Mouse (Mus musculus) CH12.LX (cell line): ENCODE results near the gene Olfr119. TPM values are rescaled to one million over a fixed set of nuclear protein-coding genes. Genes with fewer than 3 reads are reported as not detected.

Experiments
- DNase-seq: peaks from one replicate; pipeline ENCODE4 v3.0.0-alpha.2; 2013; ENCODE audit errors: extremely low read depth
- H3K27ac ChIP-seq: 2 replicates; pipeline ENCODE4 v1.5.1; 2012; ENCODE audit warnings: low read depth, mild to moderate bottlenecking, control low read depth, moderate library complexity; ENCODE audit not compliant: insufficient read depth
- H3K27me3 ChIP-seq: replicated peaks from 2 replicates; pipeline ENCODE3; 2012; ENCODE audit warnings: inconsistent platforms
- H3K36me3 ChIP-seq, 2 experiments: replicated peaks in 1 of 2; 2 replicates each; pipeline versions ENCODE3 to v1.6.1; 2012; ENCODE audit warnings: inconsistent platforms in 1 of 2, low read length in 1 of 2, mild to moderate bottlenecking in 1 of 2, mixed read lengths in 1 of 2, moderate library complexity in 1 of 2; ENCODE audit not compliant: control insufficient read depth in 1 of 2, insufficient read depth in 1 of 2
- H3K4me1 ChIP-seq, 2 experiments: 2 replicates each; pipeline ENCODE4 v1.6.1; 2012; ENCODE audit warnings: inconsistent platforms in 1 of 2, moderate library complexity in 1 of 2; ENCODE audit not compliant: insufficient read depth in 2 of 2, control insufficient read depth in 1 of 2
- H3K4me2 ChIP-seq: 2 replicates; pipeline ENCODE4 v1.6.1; 2012; ENCODE audit warnings: low read depth, mild to moderate bottlenecking, control low read depth; ENCODE audit not compliant: poor library complexity, insufficient read depth, severe bottlenecking
- H3K4me3 ChIP-seq, 3 experiments: fragments of 150-350 bp in 1 of 3; sonication (generic) in 1 of 3; replicated peaks in 1 of 3; 2 replicates each; pipeline versions ENCODE3 to v1.5.1; 2011 to 2012; ENCODE audit warnings: low read depth in 2 of 3, low read length in 2 of 3, mild to moderate bottlenecking in 2 of 3, moderate library complexity in 2 of 3, control low read depth in 1 of 3, improper control_type of control experiment in 1 of 3, inconsistent platforms in 1 of 3, mixed read lengths in 1 of 3; ENCODE audit not compliant: poor library complexity in 1 of 3
- H3K79me2 ChIP-seq: replicated peaks from 2 replicates; pipeline ENCODE4 v1.6.1; 2012; ENCODE audit warnings: mild to moderate bottlenecking, moderate library complexity; ENCODE audit not compliant: control insufficient read depth, poor library complexity, insufficient read depth, severe bottlenecking; ENCODE audit errors: extremely low read depth
- H3K9ac ChIP-seq: 2 replicates; pipeline ENCODE4 v1.6.1; 2012; ENCODE audit warnings: low read depth, mild to moderate bottlenecking, control low read depth, moderate library complexity; ENCODE audit not compliant: insufficient read depth
- H3K9me3 ChIP-seq: replicated peaks from 2 replicates; pipeline ENCODE3; 2012; ENCODE audit warnings: low read length, inconsistent platforms, mixed read lengths
- CHD2 ChIP-seq: IDR thresholded peaks from 2 replicates; pipeline ENCODE4 v1.6.1; 2011; ENCODE audit warnings: low read length, improper control_type of control experiment
- ELF1 ChIP-seq: IDR thresholded peaks from 2 replicates; pipeline ENCODE4 v1.6.1; 2014; ENCODE audit warnings: low read depth, mild to moderate bottlenecking, inconsistent platforms, low read length, improper control_type of control experiment
- ETS1 ChIP-seq: conservative IDR thresholded peaks from 2 replicates; pipeline ENCODE4 v1.6.1; 2012; ENCODE audit warnings: low read depth, mild to moderate bottlenecking, inconsistent platforms, low read length, improper control_type of control experiment, moderate library complexity
- JUN ChIP-seq: IDR thresholded peaks from 2 replicates; pipeline ENCODE4 v1.6.1; 2011; ENCODE audit warnings: low read depth, mild to moderate bottlenecking, low read length, improper control_type of control experiment, moderate library complexity; ENCODE audit not compliant: insufficient read depth
- JUND ChIP-seq: conservative IDR thresholded peaks from 2 replicates; pipeline ENCODE4 v1.6.1; 2011; ENCODE audit warnings: low read depth, low read length, improper control_type of control experiment
- MAZ ChIP-seq: IDR thresholded peaks from 2 replicates; pipeline ENCODE4 v1.6.1; 2012; ENCODE audit warnings: low read depth, mild to moderate bottlenecking, inconsistent platforms, low read length, improper control_type of control experiment, moderate library complexity
- MXI1 ChIP-seq: IDR thresholded peaks from 2 replicates; pipeline ENCODE4 v1.6.1; 2011; ENCODE audit warnings: mild to moderate bottlenecking, low read depth, low read length, improper control_type of control experiment
- NELFE ChIP-seq: IDR thresholded peaks from 2 replicates; pipeline ENCODE4 v1.6.1; 2011; ENCODE audit warnings: low read depth, low read length, improper control_type of control experiment
- NRF1 ChIP-seq: IDR thresholded peaks from 2 replicates; pipeline ENCODE4 v1.6.1; 2014; ENCODE audit warnings: low read depth, mild to moderate bottlenecking, inconsistent platforms, low read length, improper control_type of control experiment, moderate library complexity
- PAX5 ChIP-seq: IDR thresholded peaks from 2 replicates; pipeline ENCODE4 v1.6.1; 2012; ENCODE audit warnings: low read length, inconsistent platforms, mixed read lengths
- SMC3 ChIP-seq: IDR thresholded peaks from 2 replicates; pipeline ENCODE4 v1.6.1; 2011; ENCODE audit warnings: low read depth, low read length, improper control_type of control experiment
- TBP ChIP-seq: conservative IDR thresholded peaks from 2 replicates; pipeline ENCODE4 v1.6.1; 2011; ENCODE audit warnings: low read depth, low read length, improper control_type of control experiment
- ZC3H11A ChIP-seq: IDR thresholded peaks from 2 replicates; pipeline ENCODE4 v1.6.1; 2012; ENCODE audit warnings: low read depth, mild to moderate bottlenecking, inconsistent platforms, low read length, improper control_type of control experiment
- ZMIZ1 ChIP-seq: IDR thresholded peaks from 2 replicates; pipeline ENCODE4 v1.6.1; 2012; ENCODE audit warnings: low read depth, mild to moderate bottlenecking, inconsistent platforms, low read length, improper control_type of control experiment
- dilution Hi-C: fragments of 300-500 bp; cut with MboI; formaldehyde crosslinking; loops from 2 replicates; pipeline ENCODE4 v1.14.3; 2020; ENCODE audit warnings: low sequenced_read_pairs; ENCODE audit not compliant: extremely low pct_unique_long_range_greater_than_20kb, extremely low pct_ligation_motif_present
- in situ Hi-C: fragments of 300-500 bp; cut with MboI; formaldehyde crosslinking; loops from 3 replicates; pipeline ENCODE4 v1.14.3; 2019; ENCODE audit warnings: low sequenced_read_pairs, low pct_ligation_motif_present, low pct_unique_long_range_greater_than_20kb, mixed read lengths
- polyA plus RNA-seq: library from polyadenylated mRNA; unstranded; fragments of >175 nt; gene quantifications from 2 replicates; pipeline ENCODE4 v1.2.1, GENCODE M21; 2012; ENCODE audit warnings: low read depth; ENCODE audit not compliant: insufficient read length
- total RNA-seq, 2 experiments: library from RNA; depleted of rRNA; stranded (reverse); fragments of 300-350 nt in 1 of 2; fragments of >200 nt in 1 of 2; gene quantifications; 2 replicates each; pipeline ENCODE4 v1.2.3; 2012 to 2014

The Olfr119 gene
- total and polyA plus RNA-seq, 3 experiments = not detected

DNA sequence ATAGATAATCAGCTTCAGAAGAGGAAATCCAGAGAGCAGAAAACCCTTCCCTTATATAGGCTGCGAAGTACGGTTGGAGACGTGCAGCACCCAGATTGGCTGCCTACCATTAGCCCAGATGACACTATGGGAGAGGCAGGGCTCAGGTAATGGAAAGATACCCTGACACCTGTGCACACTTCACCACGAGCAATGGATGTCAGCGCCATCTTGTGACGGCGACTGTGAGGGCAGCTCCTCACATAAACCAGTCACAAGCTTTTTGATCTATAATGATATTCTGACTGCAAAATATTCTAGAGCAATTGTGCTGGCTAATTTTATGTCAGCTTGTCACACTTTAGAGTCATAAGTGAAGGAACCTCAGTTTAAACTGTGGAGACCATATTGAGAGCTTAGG, 41.7 kb downstream of the Olfr119 start:
- in situ Hi-C loops = no loop called here
- H3K27me3 ChIP-seq = no peaks in the 10 kb centered on the region
- no peak overlapping the region for H3K4me2 ChIP-seq
- no peaks in the 10 kb centered on the region for H3K9me3 ChIP-seq
- dilution Hi-C loops = no loop called here
- TF ChIP-seq JUND (no peak), JUN (no peak), ZC3H11A (no peak), MAZ (no peak), CHD2 (no peak), ETS1 (no peak), MXI1 (no peak), NRF1 (no peak), ZMIZ1 (no peak), TBP (no peak), PAX5 (no peak), SMC3 (no peak), ELF1 (no peak), NELFE (no peak)
- no peak for DNase-seq
- H3K9ac ChIP-seq = no peak overlapping the region
- no peak overlapping the region for H3K27ac ChIP-seq
- no peak overlapping the region for H3K4me3 ChIP-seq
- no peaks in the 10 kb centered on the region for H3K4me1 ChIP-seq
- H3K79me2 ChIP-seq = no peaks in the 10 kb centered on the region
- no peaks in the 10 kb centered on the region for H3K36me3 ChIP-seq

Other genes with a start within 250 kb of the Olfr119 start
- gene Olfr109, start 237.6 kb upstream of the Olfr119 start, total RNA-seq (2012; rRNA removed) = not detected in 2 replicates
- not detected in 2 replicates for gene Olfr109, start 237.6 kb upstream of the Olfr119 start, total RNA-seq (2014; rRNA removed)
- not detected in 2 replicates for gene Olfr109, start 237.6 kb upstream of the Olfr119 start, polyA plus RNA-seq
- not detected in 2 replicates for gene H2-M2, start 213.0 kb upstream of the Olfr119 start, total RNA-seq (2012; rRNA removed)
- not detected in 2 replicates for gene H2-M2, start 213.0 kb upstream of the Olfr119 start, total RNA-seq (2014; rRNA removed)
- gene H2-M2, start 213.0 kb upstream of the Olfr119 start, polyA plus RNA-seq = 2.1 and 2.9 TPM in 2 replicates
- gene Olfr110, start 204.1 kb upstream of the Olfr119 start, total RNA-seq (2012; rRNA removed) = not detected in 2 replicates
- not detected in 2 replicates for gene Olfr110, start 204.1 kb upstream of the Olfr119 start, total RNA-seq (2014; rRNA removed)
- gene Olfr110, start 204.1 kb upstream of the Olfr119 start, polyA plus RNA-seq = not detected in 2 replicates
- not detected in 2 replicates for gene Olfr111, start 188.5 kb upstream of the Olfr119 start, total RNA-seq (2012; rRNA removed)
- not detected in 2 replicates for gene Olfr111, start 188.5 kb upstream of the Olfr119 start, total RNA-seq (2014; rRNA removed)
- gene Olfr111, start 188.5 kb upstream of the Olfr119 start, polyA plus RNA-seq = not detected in 2 replicates
- not detected in 2 replicates for gene Olfr112, start 127.1 kb upstream of the Olfr119 start, total RNA-seq (2012; rRNA removed)
- gene Olfr112, start 127.1 kb upstream of the Olfr119 start, total RNA-seq (2014; rRNA removed) = not detected in 2 replicates
- not detected in 2 replicates for gene Olfr112, start 127.1 kb upstream of the Olfr119 start, polyA plus RNA-seq
- not detected in 2 replicates for gene Olfr113, start 118.9 kb upstream of the Olfr119 start, total RNA-seq (2012; rRNA removed)
- not detected in 2 replicates for gene Olfr113, start 118.9 kb upstream of the Olfr119 start, total RNA-seq (2014; rRNA removed)
- gene Olfr113, start 118.9 kb upstream of the Olfr119 start, polyA plus RNA-seq = not detected in 2 replicates
- not detected in 2 replicates for gene Olfr114, start 103.8 kb upstream of the Olfr119 start, total RNA-seq (2012; rRNA removed)
- not detected in 2 replicates for gene Olfr114, start 103.8 kb upstream of the Olfr119 start, total RNA-seq (2014; rRNA removed)
- gene Olfr114, start 103.8 kb upstream of the Olfr119 start, polyA plus RNA-seq = not detected in 2 replicates
- not detected in 2 replicates for gene Olfr115, start 69.5 kb upstream of the Olfr119 start, total RNA-seq (2012; rRNA removed)
- not detected in 2 replicates for gene Olfr115, start 69.5 kb upstream of the Olfr119 start, total RNA-seq (2014; rRNA removed)
- not detected in 2 replicates for gene Olfr115, start 69.5 kb upstream of the Olfr119 start, polyA plus RNA-seq
- gene Olfr116, start 69.4 kb upstream of the Olfr119 start, total RNA-seq (2012; rRNA removed) = not detected in 2 replicates
- not detected in 2 replicates for gene Olfr116, start 69.4 kb upstream of the Olfr119 start, total RNA-seq (2014; rRNA removed)
- not detected in 2 replicates for gene Olfr116, start 69.4 kb upstream of the Olfr119 start, polyA plus RNA-seq
- not detected in 2 replicates for gene Olfr117, start 32.8 kb upstream of the Olfr119 start, total RNA-seq (2012; rRNA removed)
- not detected in 2 replicates for gene Olfr117, start 32.8 kb upstream of the Olfr119 start, total RNA-seq (2014; rRNA removed)
- not detected in 2 replicates for gene Olfr117, start 32.8 kb upstream of the Olfr119 start, polyA plus RNA-seq
- not detected in 2 replicates for gene Olfr118, start 29.6 kb upstream of the Olfr119 start, total RNA-seq (2012; rRNA removed)
- gene Olfr118, start 29.6 kb upstream of the Olfr119 start, total RNA-seq (2014; rRNA removed) = not detected in 2 replicates
- gene Olfr118, start 29.6 kb upstream of the Olfr119 start, polyA plus RNA-seq = not detected in 2 replicates
- not detected in 2 replicates for gene Olfr120, start 25.2 kb downstream of the Olfr119 start, total RNA-seq (2012; rRNA removed)
- gene Olfr120, start 25.2 kb downstream of the Olfr119 start, total RNA-seq (2014; rRNA removed) = not detected in 2 replicates
- not detected in 2 replicates for gene Olfr120, start 25.2 kb downstream of the Olfr119 start, polyA plus RNA-seq
- not detected in 2 replicates for gene Olfr121, start 52.3 kb downstream of the Olfr119 start, total RNA-seq (2012; rRNA removed)
- gene Olfr121, start 52.3 kb downstream of the Olfr119 start, total RNA-seq (2014; rRNA removed) = not detected in 2 replicates
- gene Olfr121, start 52.3 kb downstream of the Olfr119 start, polyA plus RNA-seq = not detected in 2 replicates
- gene Olfr122, start 72.0 kb downstream of the Olfr119 start, total RNA-seq (2012; rRNA removed) = not detected in 2 replicates
- gene Olfr122, start 72.0 kb downstream of the Olfr119 start, total RNA-seq (2014; rRNA removed) = not detected in 2 replicates
- not detected in 2 replicates for gene Olfr122, start 72.0 kb downstream of the Olfr119 start, polyA plus RNA-seq
- not detected in 2 replicates for gene Olfr123, start 97.0 kb downstream of the Olfr119 start, total RNA-seq (2012; rRNA removed)
- not detected in 2 replicates for gene Olfr123, start 97.0 kb downstream of the Olfr119 start, total RNA-seq (2014; rRNA removed)
- not detected in 2 replicates for gene Olfr123, start 97.0 kb downstream of the Olfr119 start, polyA plus RNA-seq
- gene Olfr124, start 103.3 kb downstream of the Olfr119 start, total RNA-seq (2012; rRNA removed) = not detected in 2 replicates
- not detected in 2 replicates for gene Olfr124, start 103.3 kb downstream of the Olfr119 start, total RNA-seq (2014; rRNA removed)
- not detected in 2 replicates for gene Olfr124, start 103.3 kb downstream of the Olfr119 start, polyA plus RNA-seq
- gene Olfr125, start 136.4 kb downstream of the Olfr119 start, total RNA-seq (2012; rRNA removed) = not detected in 2 replicates
- gene Olfr125, start 136.4 kb downstream of the Olfr119 start, total RNA-seq (2014; rRNA removed) = not detected in 2 replicates
- gene Olfr125, start 136.4 kb downstream of the Olfr119 start, polyA plus RNA-seq = not detected in 2 replicates
- not detected in 2 replicates for gene Olfr126, start 150.9 kb downstream of the Olfr119 start, total RNA-seq (2012; rRNA removed)
- not detected in 2 replicates for gene Olfr126, start 150.9 kb downstream of the Olfr119 start, total RNA-seq (2014; rRNA removed)
- gene Olfr126, start 150.9 kb downstream of the Olfr119 start, polyA plus RNA-seq = not detected in 2 replicates
- not detected in 2 replicates for gene Olfr127, start 203.9 kb downstream of the Olfr119 start, total RNA-seq (2012; rRNA removed)
- not detected in 2 replicates for gene Olfr127, start 203.9 kb downstream of the Olfr119 start, total RNA-seq (2014; rRNA removed)
- gene Olfr127, start 203.9 kb downstream of the Olfr119 start, polyA plus RNA-seq = 0.07 and 0.10 TPM in 2 replicates
- not detected in 2 replicates for gene Olfr128, start 224.0 kb downstream of the Olfr119 start, total RNA-seq (2012; rRNA removed)
- gene Olfr128, start 224.0 kb downstream of the Olfr119 start, total RNA-seq (2014; rRNA removed) = not detected in 2 replicates
- gene Olfr128, start 224.0 kb downstream of the Olfr119 start, polyA plus RNA-seq = not detected in 2 replicates